Mouse (Mus musculus) cerebellum, adult 8-10 months (tissue): Measurements from ENCODE around the gene Golga2.

ENCODE experiments used
- DNase-seq: peaks from one replicate; pipeline ENCODE4 v3.0.0; 2022

Golga2 gene

GRCm38 (mm10) chr2:32344598-32345321 is 57.6 kb downstream of the Golga2 start:
- no peak for DNase-seq

- DNase-seq = no peak
Measured at GRCm38 (mm10) chr2:32347019-32347418, 59.8 kb downstream of the Golga2 start.

- DNase-seq = peak; percentile 71
Measured at GRCm38 (mm10) chr2:32348311-32348710, 61.1 kb downstream of the Golga2 start.

GRCm38 (mm10) chr2:32349625-32350255 is 62.6 kb downstream of the Golga2 start:
- DNase-seq = peak; percentile 52

- DNase-seq = peak; percentile 70
Measured at GRCm38 (mm10) chr2:32350471-32351051, 63.4 kb downstream of the Golga2 start.

- DNase-seq = peak; percentile 68
Measured at GRCm38 (mm10) chr2:32351471-32351961, 64.3 kb downstream of the Golga2 start.

GRCm38 (mm10) chr2:32352151-32353006 is 65.2 kb downstream of the Golga2 start, which contains the start of gene Ciz1:
Gene Ciz1, plus strand, starts transcription at chr2:32352327.
- peak; percentile 76 for DNase-seq

GRCm38 (mm10) chr2:32353007-32353542 is 65.9 kb downstream of the Golga2 start, which contains the start of gene Dnm1:
Gene Dnm1, minus strand, starts transcription at chr2:32353338.
- peak; percentile 98 for DNase-seq

GRCm38 (mm10) chr2:32353836-32354235 is 66.7 kb downstream of the Golga2 start:
- DNase-seq = no peak

- peak; percentile 29 for DNase-seq
Measured at GRCm38 (mm10) chr2:32354336-32354895, 67.2 kb downstream of the Golga2 start.

GRCm38 (mm10) chr2:32356216-32356615 is 69.0 kb downstream of the Golga2 start:
- DNase-seq = peak; percentile 23
